Mouse (Mus musculus) adipocyte (in vitro differentiated cells): ENCODE measurements around the gene Pigt.
A peak's percentile ranks its signal among the peaks of the same experiment; 100 is the strongest.

Source experiments
- DNase-seq: peaks from one replicate; pipeline ENCODE4 v3.0.0-alpha.2; 2016; ENCODE audit warnings: low spot score

Gene Pigt

DNA sequence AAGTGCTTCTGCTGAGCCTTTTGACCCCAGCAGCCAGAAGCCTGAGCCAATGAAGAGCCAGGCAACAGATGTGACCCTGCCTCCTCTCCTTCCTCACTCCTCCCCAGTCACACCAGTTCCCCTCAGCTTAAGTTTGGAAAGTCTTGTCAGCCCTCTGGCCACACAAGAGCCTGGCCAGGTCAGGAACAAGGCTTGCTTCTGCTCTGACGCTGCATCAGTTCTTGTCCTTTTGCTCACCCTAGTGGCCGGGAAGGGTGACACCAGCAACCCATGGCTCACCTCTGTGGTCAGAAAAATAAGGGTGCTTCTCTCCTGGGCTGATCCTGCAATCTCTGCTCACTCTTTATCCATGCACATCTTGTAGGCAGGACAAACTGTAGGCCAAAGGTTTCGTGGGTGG lies 23.5 kb downstream of the Pigt start:
- peak; percentile 82 for DNase-seq

GRCm38 (mm10) chr2:164521841-164522240 lies 24.5 kb downstream of the Pigt start:
- peak; percentile 14 for DNase-seq

- no peak for DNase-seq
Observed at GRCm38 (mm10) chr2:164522280-164522679, 25.0 kb downstream of the Pigt start.

DNA sequence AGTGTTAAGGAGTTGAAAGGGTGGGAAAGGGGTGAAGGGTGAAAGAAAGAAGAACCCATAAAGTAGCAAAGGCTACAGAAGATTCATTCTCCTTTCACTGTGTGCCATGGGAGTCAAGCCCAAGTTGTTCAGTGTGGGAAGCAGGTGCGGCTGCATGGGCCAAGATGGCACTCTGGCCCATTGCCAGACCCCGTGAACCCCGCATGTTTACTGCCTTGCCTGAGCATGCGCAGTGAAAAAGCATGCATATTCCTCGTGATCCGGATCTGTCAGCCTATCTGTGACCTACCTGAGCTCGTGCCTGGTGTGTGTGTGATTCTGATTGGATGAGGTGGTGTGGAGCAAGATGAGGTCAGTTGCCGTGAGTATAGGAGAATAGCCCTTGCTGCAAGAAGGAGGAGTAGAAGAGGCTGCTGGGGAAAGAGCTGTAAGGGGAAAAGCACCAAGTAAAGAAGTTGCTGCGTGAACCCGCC lies 26.0 kb downstream of the Pigt start:
- no peak for DNase-seq

DNA sequence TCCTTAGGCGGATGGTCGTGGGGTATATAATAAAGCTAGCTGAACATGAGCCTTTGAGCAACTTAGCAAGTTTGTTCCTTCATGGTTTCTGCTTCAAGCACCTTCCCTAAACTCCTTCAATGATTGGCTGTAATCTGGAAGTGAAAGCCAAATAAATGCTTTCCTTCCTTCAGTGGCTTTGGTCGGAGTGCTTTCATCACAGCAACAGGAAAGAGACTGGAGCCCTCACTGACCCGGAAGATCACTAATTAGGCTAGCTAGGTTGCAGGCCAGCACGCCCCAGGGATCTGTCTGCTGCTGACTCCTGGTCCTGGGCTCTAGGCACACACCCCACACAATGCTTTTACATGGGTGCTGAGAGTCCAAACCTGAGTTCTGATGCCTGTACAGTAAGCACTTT lies 31.2 kb downstream of the Pigt start:
- DNase-seq, result no peak

DNA sequence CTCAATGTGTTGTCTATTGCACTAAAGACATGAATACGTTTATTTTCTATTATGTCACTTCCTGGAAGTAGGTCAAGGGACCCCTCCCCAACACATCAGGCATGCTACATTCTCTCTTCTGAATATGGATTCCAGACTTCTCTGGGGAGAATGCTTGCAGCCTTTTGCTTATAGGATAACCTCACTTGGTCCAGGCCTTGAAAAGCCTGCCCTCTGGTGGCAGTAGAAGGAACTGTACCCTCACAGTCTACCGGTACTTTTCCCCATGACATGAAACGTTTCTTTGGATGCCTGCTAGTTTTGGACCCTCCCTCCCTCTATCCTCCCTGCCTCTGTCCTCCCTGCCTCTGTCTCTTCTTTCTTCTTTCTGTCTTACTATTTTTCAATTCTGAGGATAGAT lies 33.8 kb downstream of the Pigt start:
- peak; percentile 74 for DNase-seq

DNA sequence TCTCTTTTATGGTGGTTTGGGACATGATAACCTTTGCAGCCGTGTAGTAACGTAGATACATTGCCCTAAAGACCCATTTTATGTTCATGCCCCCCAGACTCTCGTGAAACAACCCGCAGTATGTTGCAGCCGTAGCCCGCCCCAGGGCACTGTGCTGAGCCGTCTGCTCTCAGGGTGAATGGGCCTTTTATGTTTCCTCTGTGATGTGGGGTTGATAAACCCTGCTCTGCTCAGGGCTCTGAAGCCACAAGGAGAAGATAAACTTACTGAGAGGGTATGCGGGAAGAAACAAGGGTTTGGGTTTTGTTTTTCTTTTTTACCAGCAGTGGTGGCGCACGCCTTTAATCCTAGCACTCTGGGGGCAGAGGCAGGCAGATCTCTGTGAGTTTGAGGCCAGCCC lies 37.0 kb downstream of the Pigt start:
- DNase-seq, result no peak

DNA sequence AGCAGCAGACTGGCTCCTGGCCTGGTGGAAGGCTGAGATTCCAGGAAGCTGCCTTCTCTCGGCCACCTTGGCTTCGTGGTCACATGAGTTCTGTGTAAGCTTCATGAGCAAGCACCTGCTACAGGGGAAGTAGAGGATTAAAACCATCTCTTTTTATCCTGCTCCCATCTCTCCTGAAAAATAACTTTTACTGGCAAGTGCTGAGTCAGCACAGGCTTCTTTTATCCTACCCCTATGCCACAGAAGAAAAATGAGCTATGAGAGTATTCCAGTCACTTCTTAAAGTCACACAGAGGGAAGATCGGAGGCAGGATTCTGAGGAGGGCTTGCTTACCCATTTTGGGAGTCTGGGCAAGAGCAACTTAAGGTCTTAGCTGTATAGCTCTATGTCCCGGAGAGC lies 39.7 kb downstream of the Pigt start:
- no peak for DNase-seq

GRCm38 (mm10) chr2:164540652-164541427 lies 43.5 kb downstream of the Pigt start:
- DNase-seq, result no peak

GRCm38 (mm10) chr2:164542132-164542531 lies 44.8 kb downstream of the Pigt start:
- DNase-seq, result no peak

GRCm38 (mm10) chr2:164542598-164542997 lies 45.3 kb downstream of the Pigt start:
- DNase-seq, result no peak

DNA sequence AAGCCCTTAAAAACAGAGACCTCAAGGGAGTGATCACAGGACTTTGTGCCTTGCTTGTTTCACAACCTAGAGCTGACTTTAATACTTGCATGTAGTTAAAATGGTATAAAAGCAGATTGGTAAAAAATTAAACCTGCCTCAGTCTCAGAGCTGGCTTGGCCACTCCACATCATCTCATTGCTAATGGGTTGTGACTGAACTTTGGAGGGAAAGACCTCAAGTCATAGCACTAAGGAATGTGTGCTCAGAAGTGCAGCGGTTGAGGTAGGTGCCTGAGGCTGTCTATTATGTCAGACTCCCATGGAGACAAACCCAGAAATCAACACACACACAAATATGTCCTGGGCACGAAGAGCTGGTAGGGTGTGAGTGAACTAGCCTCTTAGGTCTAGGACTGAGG lies 46.4 kb downstream of the Pigt start:
- DNase-seq, result no peak

GRCm38 (mm10) chr2:164544454-164545097 lies 47.3 kb downstream of the Pigt start:
- no peak for DNase-seq

GRCm38 (mm10) chr2:164549338-164549737 lies 52.0 kb downstream of the Pigt start:
- DNase-seq, result no peak

- DNase-seq, result no peak
Observed at GRCm38 (mm10) chr2:164549963-164550894, 52.9 kb downstream of the Pigt start.

DNA sequence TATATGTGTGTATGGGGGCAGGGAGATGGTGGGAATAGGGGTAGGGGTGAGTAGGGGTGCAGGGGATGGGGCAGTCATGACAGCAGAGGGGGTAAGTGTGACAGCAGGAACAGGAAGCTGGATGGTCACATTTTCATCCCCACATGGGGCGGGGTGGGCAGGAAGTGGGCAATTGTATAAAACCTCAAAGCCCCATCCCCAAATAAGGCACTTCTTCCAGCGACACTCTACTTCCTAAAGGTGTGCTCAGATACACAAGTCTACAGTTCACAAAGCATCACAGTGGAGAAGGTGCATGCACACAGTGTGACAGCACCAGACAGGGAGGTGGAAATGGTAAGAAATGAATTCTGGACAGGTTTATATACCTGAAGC lies 53.6 kb downstream of the Pigt start:
- no peak for DNase-seq

- no peak for DNase-seq
Observed at GRCm38 (mm10) chr2:164551502-164551901, 54.2 kb downstream of the Pigt start.
